Mouse (Mus musculus) myocyte (in vitro differentiated cells): ENCODE results near the gene Mrpl35. TPM values are rescaled to one million over a fixed set of nuclear protein-coding genes. Genes with fewer than 3 reads are reported as not detected.

Experiments
- H3K27me3 ChIP-seq: one replicate; pipeline ENCODE4 v1.6.1; 2011; ENCODE audit not compliant: control insufficient read depth, insufficient read depth, insufficient read length
- H3K36me3 ChIP-seq: one replicate; pipeline ENCODE4 v1.6.1; 2011; ENCODE audit not compliant: control insufficient read depth, insufficient read depth
- H3K4me2 ChIP-seq: one replicate; pipeline ENCODE4 v1.6.1; 2011; ENCODE audit warnings: low read depth, control low read depth
- H3K4me3 ChIP-seq: one replicate; pipeline ENCODE4 v1.5.1; 2011; ENCODE audit warnings: mild to moderate bottlenecking, control low read depth, moderate library complexity
- H3K79me2 ChIP-seq: one replicate; pipeline ENCODE4 v1.6.1; 2011; ENCODE audit not compliant: control insufficient read depth, insufficient read depth
- H3ac ChIP-seq: one replicate; pipeline ENCODE4 v1.6.1; 2011; ENCODE audit not compliant: control insufficient read depth, insufficient read length
- CEBPB ChIP-seq: IDR thresholded peaks from 2 replicates; pipeline ENCODE4 v1.6.1; 2011; ENCODE audit warnings: mild to moderate bottlenecking, moderate library complexity; ENCODE audit not compliant: poor library complexity, insufficient read depth, severe bottlenecking
- E2F4 ChIP-seq: IDR thresholded peaks from one replicate; pipeline ENCODE4 v1.6.1; 2011; ENCODE audit warnings: mild to moderate bottlenecking, control low read depth, moderate library complexity; ENCODE audit not compliant: insufficient read depth
- MAX ChIP-seq: IDR thresholded peaks from one replicate; pipeline ENCODE4 v1.6.1; 2011; ENCODE audit warnings: low read depth, mild to moderate bottlenecking, control low read depth
- MYOD1 ChIP-seq, 3 experiments: IDR thresholded peaks; one replicate each; pipeline ENCODE4 v1.6.1; 2011; ENCODE audit warnings: control low read depth in 2 of 3, low read depth in 2 of 3, mild to moderate bottlenecking in 2 of 3, moderate library complexity in 1 of 3; ENCODE audit not compliant: insufficient read length in 2 of 3, control insufficient read depth in 1 of 3
- MYOG ChIP-seq, 3 experiments: IDR thresholded peaks; one replicate each; pipeline ENCODE4 v1.6.1; 2011; ENCODE audit warnings: control low read depth in 2 of 3, low read depth in 2 of 3, mild to moderate bottlenecking in 2 of 3; ENCODE audit not compliant: insufficient read length in 2 of 3, control insufficient read depth in 1 of 3, insufficient read depth in 1 of 3
- POLR2A ChIP-seq: IDR thresholded peaks from one replicate; pipeline ENCODE4 v1.6.1; 2011; ENCODE audit warnings: low read depth, mild to moderate bottlenecking, control low read depth, moderate library complexity; ENCODE audit not compliant: insufficient read length
- POLR2AphosphoS2 ChIP-seq: IDR thresholded peaks from one replicate; pipeline ENCODE4 v1.6.1; 2011; ENCODE audit warnings: low read depth, control low read depth; ENCODE audit not compliant: insufficient read length
- REST ChIP-seq: IDR thresholded peaks from one replicate; pipeline ENCODE4 v1.6.1; 2011; ENCODE audit warnings: mild to moderate bottlenecking, control low read depth, moderate library complexity; ENCODE audit not compliant: insufficient read depth, insufficient read length
- SRF ChIP-seq: IDR thresholded peaks from one replicate; pipeline ENCODE4 v1.6.1; 2011; ENCODE audit warnings: low read depth; ENCODE audit not compliant: control insufficient read depth, insufficient read length
- TCF12 ChIP-seq: IDR thresholded peaks from one replicate; pipeline ENCODE4 v1.6.1; 2011; ENCODE audit warnings: mild to moderate bottlenecking, control low read depth; ENCODE audit not compliant: poor library complexity, insufficient read depth, severe bottlenecking
- TCF3 ChIP-seq: IDR thresholded peaks from one replicate; pipeline ENCODE4 v1.6.1; 2011; ENCODE audit warnings: low read depth, control low read depth; ENCODE audit not compliant: insufficient read length
- USF1 ChIP-seq: IDR thresholded peaks from one replicate; pipeline ENCODE4 v1.6.1; 2011; ENCODE audit warnings: low read depth, mild to moderate bottlenecking, control low read depth, moderate library complexity
- polyA plus RNA-seq: library from polyadenylated mRNA; unstranded; fragments of >200 nt; fragmentation: generic; extraction: Trizol; gene quantifications from one replicate; pipeline ENCODE4 v1.2.1, GENCODE M21; 2012; ENCODE audit warnings: missing spikeins

The Mrpl35 gene
- polyA plus RNA-seq, 1 experiment: 17.4 TPM

GRCm38 (mm10) chr6:71830690-71831580, 4.2 kb upstream of the Mrpl35 start, which contains the start of gene Immt:
Gene Immt (plus strand): TSS chr6:71831331.
- Histone ChIP-seq H3ac (peak within 1 kb of the TSS; percentile 59), H3K36me3 (peaks cover 16% of the 10 kb centered on the region), H3K79me2 (peaks cover 42% of the 10 kb centered on the region), H3K27me3 (no peaks in the 10 kb centered on the region), H3K4me3 (peak within 1 kb of the TSS; percentile 61), H3K4me2 (peak within 1 kb of the TSS; percentile 94)
- TF ChIP-seq USF1 (no peak), SRF (no peak), E2F4 (peak; percentile 44), MAX (no peak), MYOD1 (IDR thresholded peaks at IDR 0.05; ENCODE audit: control insufficient read depth in 1 of 3, insufficient read length in 2 of 3, low read depth in 2 of 3) (peak in 1 of 3 experiments; percentile 55), REST (peak; percentile 31), POLR2A (peak; percentile 99), TCF12 (no peak), POLR2AphosphoS2 (peak; percentile 100), CEBPB (no peak), TCF3 (peak; percentile 26), MYOG (IDR thresholded peaks at IDR 0.05; ENCODE audit: control insufficient read depth in 1 of 3, insufficient read depth in 1 of 3, insufficient read length in 2 of 3, low read depth in 2 of 3) (no peak)

- peak overlapping the region; percentile 84 for H3K4me2 ChIP-seq
- H3ac ChIP-seq: no peak overlapping the region
- no peaks in the 10 kb centered on the region for H3K27me3 ChIP-seq
Measured at GRCm38 (mm10) chr6:71829768-71830167, 3.0 kb upstream of the Mrpl35 start.

GRCm38 (mm10) chr6:71823961-71824360, 2.8 kb downstream of the Mrpl35 start:
- Histone ChIP-seq H3ac (peak overlapping the region; percentile 20), H3K4me3 (peak overlapping the region; percentile 53), H3K4me2 (peak overlapping the region; percentile 92), H3K36me3 (no peaks in the 10 kb centered on the region), H3K27me3 (no peaks in the 10 kb centered on the region), H3K79me2 (peaks cover 11% of the 10 kb centered on the region)
- TF ChIP-seq CEBPB (no peak), E2F4 (no peak), USF1 (no peak), MAX (no peak), TCF12 (no peak), POLR2AphosphoS2 (no peak), MYOG (IDR thresholded peaks at IDR 0.05; ENCODE audit: control insufficient read depth in 1 of 3, insufficient read depth in 1 of 3, insufficient read length in 2 of 3, low read depth in 2 of 3) (no peak), POLR2A (no peak), TCF3 (no peak), SRF (no peak), MYOD1 (IDR thresholded peaks at IDR 0.05; ENCODE audit: control insufficient read depth in 1 of 3, insufficient read length in 2 of 3, low read depth in 2 of 3) (no peak), REST (no peak)

More at GRCm38 (mm10) chr6:71829768-71830167, 3.0 kb upstream of the Mrpl35 start:
- Histone ChIP-seq H3K79me2 (peaks cover 32% of the 10 kb centered on the region), H3K36me3 (peaks cover 13% of the 10 kb centered on the region), H3K4me3 (peak overlapping the region; percentile 61)
- TF ChIP-seq MYOG (IDR thresholded peaks at IDR 0.05; ENCODE audit: control insufficient read depth in 1 of 3, insufficient read depth in 1 of 3, insufficient read length in 2 of 3, low read depth in 2 of 3) (no peak), POLR2A (no peak), REST (no peak), TCF3 (no peak), MAX (no peak), POLR2AphosphoS2 (no peak), CEBPB (no peak), TCF12 (no peak), MYOD1 (IDR thresholded peaks at IDR 0.05; ENCODE audit: control insufficient read depth in 1 of 3, insufficient read length in 2 of 3, low read depth in 2 of 3) (no peak), USF1 (no peak), SRF (no peak), E2F4 (no peak)

GRCm38 (mm10) chr6:71823488-71823887, 3.3 kb downstream of the Mrpl35 start:
- peak; percentile 78 for TF ChIP-seq POLR2AphosphoS2
- TF ChIP-seq MAX: peak; percentile 46
- no peak for TF ChIP-seq TCF12
- peak; percentile 70 for TF ChIP-seq POLR2A
- peak overlapping the region; percentile 92 for H3K4me2 ChIP-seq
- peak overlapping the region; percentile 20 for H3ac ChIP-seq
- no peaks in the 10 kb centered on the region for H3K27me3 ChIP-seq
- peak overlapping the region; percentile 53 for H3K4me3 ChIP-seq
- no peaks in the 10 kb centered on the region for H3K36me3 ChIP-seq
- H3K79me2 ChIP-seq: peaks cover 11% of the 10 kb centered on the region
